Mouse (Mus musculus): ENCODE results near the gene Mipep.

- TF ChIP-seq CTCF (IDR thresholded peaks at IDR 0.05; ENCODE audit: extremely low read depth, insufficient read depth, insufficient read length, insufficient replicate concordance) (no peak), POLR2A (IDR thresholded peaks at IDR 0.05; ENCODE audit: low read depth, low read length) (no peak)
Measured at GRCm38 (mm10) chr14:60764526-60764925, 19.8 kb upstream of the Mipep start.
